Mouse (Mus musculus) thymus, adult 2 months (tissue): ENCODE results near the gene Ddx42.

Experiments used
- CTCF ChIP-seq: fragments of 200-500 bp; IDR thresholded peaks from 2 replicates; pipeline ENCODE4 v1.5.1; 2012; ENCODE audit warnings: mild to moderate bottlenecking, control low read depth, low read length, moderate library complexity, borderline replicate concordance; ENCODE audit not compliant: control insufficient read depth, poor library complexity, insufficient read depth; ENCODE audit errors: extremely low read depth
- POLR2A ChIP-seq: fragments of 200-500 bp; IDR thresholded peaks from 2 replicates; pipeline ENCODE4 v1.6.1; 2012; ENCODE audit warnings: mild to moderate bottlenecking, low read length, control low read depth, moderate library complexity; ENCODE audit not compliant: control insufficient read depth, poor library complexity, insufficient read depth; ENCODE audit errors: extremely low read depth

DNA sequence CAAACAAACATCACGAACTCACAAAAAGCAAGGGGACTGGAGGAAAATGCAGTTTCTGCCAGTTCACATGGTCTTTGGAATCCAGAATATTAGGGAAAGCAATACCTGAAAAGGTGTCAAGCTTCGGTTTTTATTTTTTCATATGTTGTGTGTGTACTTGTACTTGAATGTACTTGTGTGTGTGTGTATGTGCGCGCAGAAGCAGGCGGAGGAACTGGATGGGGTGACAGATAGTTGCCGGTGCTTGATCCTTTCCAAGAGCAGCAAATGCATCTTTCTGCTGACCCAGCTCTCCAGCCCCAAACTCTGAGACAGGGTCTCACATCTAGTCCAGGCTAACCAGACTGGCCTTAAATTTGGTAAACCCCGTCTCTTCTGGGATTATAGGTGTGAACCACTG lies 21.8 kb upstream of the Ddx42 start:
- TF ChIP-seq POLR2A (no peak), CTCF (no peak)
